Mouse (Mus musculus) midbrain, postnatal 0 days (tissue): ENCODE results near the gene Olfr1271. TPM values are rescaled to one million over a fixed set of nuclear protein-coding genes. Genes with fewer than 3 reads are reported as not detected.
"Not testable (repeated sequence)": the region's sequence is repeated elsewhere in the genome, so short reads cannot be mapped to it uniquely, and the experiment has no call there.

Experiments used
- ATAC-seq: fragments of 200-750 bp; cut with Nextera tagmentation; 2 replicates; pipeline ENCODE4 v1.8.0; 2017; ENCODE audit warnings: moderate number of reproducible peaks, mild to moderate bottlenecking, moderate TSS enrichment, moderate library complexity; ENCODE audit not compliant: low FRiP score
- DNase-seq: peaks from one replicate; pipeline ENCODE4 v3.0.0-alpha.2; 2015; ENCODE audit warnings: low spot score
- H3K27ac ChIP-seq: fragments of 300-500 bp; sonication (generic); 2 replicates; pipeline ENCODE4 v1.5.1; 2014; ENCODE audit warnings: low read depth, mild to moderate bottlenecking, low read length, mixed read lengths
- H3K27me3 ChIP-seq: fragments of 300-500 bp; sonication (generic); 2 replicates; pipeline ENCODE4 v1.6.1; 2014; ENCODE audit warnings: low read length, control low read depth, mixed read lengths; ENCODE audit not compliant: insufficient read depth
- H3K36me3 ChIP-seq: fragments of 300-500 bp; sonication (generic); 2 replicates; pipeline ENCODE4 v1.6.1; 2014; ENCODE audit warnings: low read length, control low read depth, mixed read lengths; ENCODE audit not compliant: insufficient read depth
- H3K4me1 ChIP-seq: fragments of 300-500 bp; sonication (generic); 2 replicates; pipeline ENCODE4 v1.6.1; 2014; ENCODE audit warnings: mild to moderate bottlenecking, control low read depth, antibody characterized with exemption, low read length, mixed read lengths; ENCODE audit not compliant: insufficient read depth
- H3K4me2 ChIP-seq: fragments of 300-500 bp; sonication (generic); 2 replicates; pipeline ENCODE4 v1.6.1; 2014; ENCODE audit warnings: low read depth, mild to moderate bottlenecking, low read length, mixed read lengths; ENCODE audit not compliant: poor library complexity, severe bottlenecking
- H3K4me3 ChIP-seq: fragments of 300-500 bp; sonication (generic); 2 replicates; pipeline ENCODE4 v1.5.1; 2014; ENCODE audit warnings: low read depth, mild to moderate bottlenecking, low read length, moderate library complexity
- H3K9ac ChIP-seq: fragments of 300-500 bp; sonication (generic); replicated peaks from 2 replicates; pipeline ENCODE4 v1.6.1; 2014; ENCODE audit warnings: mild to moderate bottlenecking, low read length, moderate library complexity, mixed read lengths; ENCODE audit not compliant: poor library complexity, severe bottlenecking
- H3K9me3 ChIP-seq: fragments of 300-500 bp; sonication (generic); 2 replicates; pipeline ENCODE4 v1.6.1; 2016; ENCODE audit warnings: low read length, control low read depth
- CTCF ChIP-seq: IDR thresholded peaks from 2 replicates; pipeline ENCODE4 v1.5.1; 2016; ENCODE audit warnings: antibody characterized with exemption, mild to moderate bottlenecking
- WGBS: fragments of 180-500 bp; shearing (Covaris S2); extraction: QIAGEN DNeasy Blood & Tissue Kit; methylation state at CpG from one replicate; pipeline ENCODE4 v1.1.7; 2014; 5-methylcytosine and 5-hydroxymethylcytosine counted together
- polyA plus RNA-seq: library from polyadenylated mRNA; unstranded; fragments of >200 nt; fragmentation: Nextera tagmentation; extraction: Ambion mirVana; gene quantifications from 2 replicates; pipeline ENCODE4 v1.2.1, GENCODE M21; 2015
- total RNA-seq: library from RNA; depleted of rRNA; stranded (reverse); fragments of >200 nt; gene quantifications from 2 replicates; pipeline ENCODE4 v1.2.3, GENCODE M21; 2014; rRNA removed

Gene Olfr1271
- not detected in 2 replicates for total RNA-seq
- not detected in 2 replicates for polyA plus RNA-seq

DNA sequence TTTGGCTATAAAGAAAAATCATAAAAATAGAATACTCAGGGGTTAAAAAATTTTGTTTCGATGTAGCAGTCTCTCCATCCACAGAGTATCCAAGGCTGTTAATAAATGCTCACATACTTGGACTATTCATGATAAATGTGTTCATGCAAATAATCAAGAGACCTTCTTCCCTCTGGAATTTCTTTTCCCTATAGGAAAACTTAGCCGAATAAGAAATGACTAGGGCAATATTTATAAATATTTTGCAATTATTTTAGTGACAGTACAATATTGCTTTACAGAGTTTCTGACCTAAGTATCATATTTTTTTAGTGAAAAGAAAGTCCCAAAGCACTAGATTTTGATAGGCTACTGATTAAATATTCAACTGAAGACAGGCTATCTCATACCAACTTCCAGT is at the start of gene Olfr1271:
Gene Olfr1271, minus strand, starts transcription at position 101 of the 400 bp plus-strand sequence.
- 87% methylated on average over 2 of the region's 2 CpGs for WGBS
- no peak within 1 kb of the TSS for H3K9ac ChIP-seq
- H3K27me3 ChIP-seq: no peaks in the 10 kb centered on the region

DNA sequence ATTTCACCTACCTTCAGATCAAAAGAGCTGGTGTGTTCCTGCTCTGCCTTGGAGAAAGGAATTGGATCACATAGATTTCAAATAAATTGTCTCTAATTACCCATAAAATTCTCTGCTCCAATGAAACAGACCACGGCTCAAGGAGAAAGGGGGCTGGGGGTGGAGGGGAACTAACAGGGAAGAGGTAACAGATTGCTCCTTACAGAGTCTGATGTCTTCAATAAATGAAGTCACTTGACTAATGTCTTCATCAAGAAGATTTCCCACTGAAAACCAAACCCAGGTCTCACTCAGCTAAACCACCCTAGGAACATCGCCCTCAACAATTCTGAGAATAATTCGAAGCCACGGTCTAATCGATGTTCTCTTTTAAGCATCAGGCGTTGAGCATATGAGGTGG is 21.9 kb upstream of the Olfr1271 start, which contains the start of gene Olfr1272:
Gene Olfr1272, minus strand, starts transcription at position 101 of the 400 bp plus-strand sequence.
- Histone ChIP-seq H3K27ac (no peak within 1 kb of the TSS), H3K36me3 (no peaks in the 10 kb centered on the region), H3K27me3 (no peaks in the 10 kb centered on the region), H3K9ac (no peak within 1 kb of the TSS), H3K4me1 (no peaks in the 10 kb centered on the region), H3K9me3 (no peaks in the 10 kb centered on the region), H3K4me3 (no peak within 1 kb of the TSS), H3K4me2 (no peak within 1 kb of the TSS)
- no peak for DNase-seq
- WGBS: 74% methylated on average over 6 of the region's 6 CpGs
- TF ChIP-seq CTCF: no peak
- ATAC-seq: no peak

More for the DNA sequence above, at the start of gene Olfr1271:
- H3K4me1 ChIP-seq: no peaks in the 10 kb centered on the region
- no peaks in the 10 kb centered on the region for H3K9me3 ChIP-seq
- DNase-seq (no peak), ATAC-seq (no peak)
- H3K4me3 ChIP-seq: no peak within 1 kb of the TSS
- TF ChIP-seq CTCF: no peak
- no peak within 1 kb of the TSS for H3K27ac ChIP-seq
- no peaks in the 10 kb centered on the region for H3K36me3 ChIP-seq
- H3K4me2 ChIP-seq: no peak within 1 kb of the TSS

DNA sequence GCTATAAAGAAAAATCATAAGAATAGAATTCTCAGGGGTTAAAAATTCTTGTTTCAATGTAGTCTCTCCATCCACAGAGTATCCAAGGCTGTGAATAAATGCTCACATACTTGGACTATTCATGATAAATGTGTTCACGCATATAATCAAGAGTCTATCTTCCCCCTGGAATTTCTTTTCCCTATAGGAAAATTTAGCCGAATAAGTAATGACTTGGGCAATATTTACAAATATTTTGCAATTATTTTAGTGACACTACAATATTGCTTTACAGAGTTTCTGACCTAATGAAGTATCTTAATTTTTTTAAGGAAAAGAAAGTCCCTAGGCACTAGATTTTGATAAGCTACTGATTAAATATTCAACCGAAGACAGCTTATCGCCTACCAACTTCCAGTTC is 13.3 kb downstream of the Olfr1271 start, which contains the start of gene Olfr142:
Gene Olfr142, minus strand, starts transcription at position 101 of the 400 bp plus-strand sequence.
- H3K27ac ChIP-seq: no peak within 1 kb of the TSS
- no peak for TF ChIP-seq CTCF
- DNase-seq (no peak), ATAC-seq (no peak)
- no peaks in the 10 kb centered on the region for H3K36me3 ChIP-seq
- WGBS: 88% methylated on average over 4 of the region's 4 CpGs
- no peaks in the 10 kb centered on the region for H3K9me3 ChIP-seq
- no peak within 1 kb of the TSS for H3K9ac ChIP-seq
- no peaks in the 10 kb centered on the region for H3K27me3 ChIP-seq
- H3K4me2 ChIP-seq: no peak within 1 kb of the TSS
- H3K4me3 ChIP-seq: no peak within 1 kb of the TSS
- no peaks in the 10 kb centered on the region for H3K4me1 ChIP-seq

DNA sequence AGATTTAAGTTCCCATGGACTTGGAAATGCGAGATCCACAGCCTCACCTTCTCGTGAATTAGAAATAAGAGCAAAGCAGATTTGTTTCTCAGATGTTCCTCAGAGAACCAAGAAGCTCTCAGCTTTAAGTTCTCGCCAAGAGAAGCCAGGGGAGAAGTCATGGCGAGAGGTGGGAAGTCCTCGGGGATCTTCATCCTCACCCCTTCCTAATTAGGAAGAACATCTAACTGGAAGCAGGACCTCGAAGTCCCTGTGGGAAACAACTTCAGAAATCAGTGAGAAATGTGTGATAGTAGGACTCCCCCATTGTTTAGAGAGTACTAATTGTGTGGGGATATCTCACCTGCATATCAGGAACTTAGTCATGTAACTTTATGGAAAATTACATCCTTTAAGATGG is 46.4 kb downstream of the Olfr1271 start, which contains the start of gene Olfr1506:
Gene Olfr1506, minus strand, starts transcription at position 101 of the 400 bp plus-strand sequence.
- H3K9me3 ChIP-seq, H3K4me3 ChIP-seq, H3K27me3 ChIP-seq, H3K36me3 ChIP-seq, H3K9ac ChIP-seq, H3K4me2 ChIP-seq, ATAC-seq, H3K4me1 ChIP-seq, DNase-seq, H3K27ac ChIP-seq: not testable (repeated sequence)
- WGBS: no CpG with 5 or more reads among the region's 6 CpGs

Other genes starting within 250 kb of the Olfr1271 start
- gene Olfr1264, start 245.5 kb downstream of the Olfr1271 start, total RNA-seq: not detected in 2 replicates
- gene Olfr1264, start 245.5 kb downstream of the Olfr1271 start, polyA plus RNA-seq: not detected in 2 replicates
- gene Olfr1265, start 235.7 kb downstream of the Olfr1271 start, total RNA-seq: not detected in 2 replicates
- gene Olfr1265, start 235.7 kb downstream of the Olfr1271 start, polyA plus RNA-seq: not detected in 2 replicates
- not detected in 2 replicates for gene Olfr140, start 207.4 kb downstream of the Olfr1271 start, total RNA-seq
- not detected in 2 replicates for gene Olfr140, start 207.4 kb downstream of the Olfr1271 start, polyA plus RNA-seq
- not detected in 2 replicates for gene Olfr1269, start 149.6 kb downstream of the Olfr1271 start, total RNA-seq
- gene Olfr1269, start 149.6 kb downstream of the Olfr1271 start, polyA plus RNA-seq: not detected in 2 replicates
- not detected in 2 replicates for gene Olfr32, start 128.7 kb downstream of the Olfr1271 start, total RNA-seq
- not detected in 2 replicates for gene Olfr32, start 128.7 kb downstream of the Olfr1271 start, polyA plus RNA-seq
- not detected in 2 replicates for gene Olfr1270, start 117.9 kb downstream of the Olfr1271 start, total RNA-seq
- not detected in 2 replicates for gene Olfr1270, start 117.9 kb downstream of the Olfr1271 start, polyA plus RNA-seq
- not detected in 2 replicates for gene Olfr1506, start 46.5 kb downstream of the Olfr1271 start, total RNA-seq
- not detected in 2 replicates for gene Olfr1506, start 46.5 kb downstream of the Olfr1271 start, polyA plus RNA-seq
- gene Olfr142, start 13.4 kb downstream of the Olfr1271 start, total RNA-seq: not detected in 2 replicates
- gene Olfr142, start 13.4 kb downstream of the Olfr1271 start, polyA plus RNA-seq: not detected in 2 replicates
- gene Olfr1272, start 21.8 kb upstream of the Olfr1271 start, total RNA-seq: not detected in 2 replicates
- gene Olfr1272, start 21.8 kb upstream of the Olfr1271 start, polyA plus RNA-seq: not detected in 2 replicates
- not detected in 2 replicates for gene Gm13769, start 51.2 kb upstream of the Olfr1271 start, total RNA-seq
- not detected in 2 replicates for gene Gm13769, start 51.2 kb upstream of the Olfr1271 start, polyA plus RNA-seq
- not detected in 2 replicates for gene Olfr1274-ps, start 127.7 kb upstream of the Olfr1271 start, total RNA-seq
- not detected in 2 replicates for gene Olfr1274-ps, start 127.7 kb upstream of the Olfr1271 start, polyA plus RNA-seq